Mouse (Mus musculus): ENCODE measurements around the gene Flt3l. TPM values are rescaled to one million over a fixed set of nuclear protein-coding genes. Genes with fewer than 3 reads are reported as not detected.

Gene Flt3l
- 10 to 100 TPM; 38.8 to 44.7 TPM for total RNA-seq (2023)

DNA sequence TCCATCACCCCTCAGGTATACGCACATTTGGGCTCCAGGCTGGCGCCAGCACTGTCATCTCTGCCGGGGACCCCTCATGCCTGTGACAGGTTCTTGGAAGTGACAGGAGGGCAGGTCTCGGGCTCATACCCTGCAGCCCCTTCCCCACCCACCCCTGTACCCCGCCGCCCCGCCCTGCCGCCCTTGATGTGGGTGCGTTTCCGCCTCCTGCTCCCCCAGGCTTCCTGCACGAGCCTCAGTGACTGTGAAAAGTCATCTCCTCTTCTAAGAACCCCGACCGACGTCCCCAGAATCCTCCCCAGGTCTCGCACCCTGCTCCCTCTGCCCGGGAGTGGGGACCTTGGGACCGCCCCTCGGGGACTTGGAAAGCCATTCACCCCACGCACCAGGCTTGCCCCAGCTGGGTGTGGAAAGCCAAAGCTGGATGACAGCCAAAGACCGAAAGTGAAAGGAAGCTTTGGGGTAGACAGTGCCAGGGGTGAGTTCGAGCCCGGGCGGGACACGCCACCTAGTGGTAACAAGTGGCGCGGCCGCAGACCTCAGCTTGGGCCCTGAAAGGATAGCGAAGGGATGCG, at the start of gene Flt3l, which contains the start of gene Gm45713:
TSS of gene Flt3l (minus strand) at position 440 of the 575 bp plus-strand sequence.
TSS of gene Gm45713 (minus strand) at position 239 of the 575 bp plus-strand sequence.

DNA sequence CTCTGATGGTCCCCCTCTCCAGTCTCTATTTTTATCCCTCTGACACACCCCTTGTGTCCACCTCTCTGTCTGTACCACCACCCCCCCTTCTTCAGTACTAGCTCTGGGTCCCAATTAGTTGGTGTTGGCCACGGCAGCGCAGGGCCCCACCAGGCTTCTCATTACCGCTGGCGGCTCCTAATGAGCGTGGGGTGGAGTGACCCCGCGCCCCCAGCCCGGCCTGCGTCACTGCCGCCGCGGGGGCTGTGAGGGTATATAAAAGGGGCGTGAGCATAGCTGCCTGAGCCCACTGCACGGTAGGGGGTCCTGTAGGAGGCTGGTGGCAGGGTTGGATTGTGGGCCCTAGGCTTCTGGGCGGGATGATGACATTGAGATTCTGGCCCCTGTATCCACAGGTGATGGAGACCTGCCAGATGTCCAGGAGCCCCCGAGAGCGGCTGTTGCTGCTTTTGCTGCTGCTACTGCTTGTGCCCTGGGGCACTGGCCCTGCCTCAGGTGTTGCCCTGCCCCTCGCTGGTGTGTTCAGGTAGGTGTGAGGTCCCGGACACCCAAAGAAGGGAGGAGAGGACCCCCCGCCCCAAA, 44.8 kb upstream of the Flt3l start, which contains the start of gene Pth2:
TSS of gene Pth2 (plus strand) at position 100 of the 582 bp plus-strand sequence.

GRCm38 (mm10) chr7:45179469-45179868, 43.2 kb upstream of the Flt3l start, which contains the start of gene Gfy:
Gfy (minus strand) TSS chr7:45179569.

GRCm38 (mm10) chr7:45163735-45164490, 27.7 kb upstream of the Flt3l start, which contains the start of gene Slc17a7:
Slc17a7 (plus strand) TSS chr7:45163949.

DNA sequence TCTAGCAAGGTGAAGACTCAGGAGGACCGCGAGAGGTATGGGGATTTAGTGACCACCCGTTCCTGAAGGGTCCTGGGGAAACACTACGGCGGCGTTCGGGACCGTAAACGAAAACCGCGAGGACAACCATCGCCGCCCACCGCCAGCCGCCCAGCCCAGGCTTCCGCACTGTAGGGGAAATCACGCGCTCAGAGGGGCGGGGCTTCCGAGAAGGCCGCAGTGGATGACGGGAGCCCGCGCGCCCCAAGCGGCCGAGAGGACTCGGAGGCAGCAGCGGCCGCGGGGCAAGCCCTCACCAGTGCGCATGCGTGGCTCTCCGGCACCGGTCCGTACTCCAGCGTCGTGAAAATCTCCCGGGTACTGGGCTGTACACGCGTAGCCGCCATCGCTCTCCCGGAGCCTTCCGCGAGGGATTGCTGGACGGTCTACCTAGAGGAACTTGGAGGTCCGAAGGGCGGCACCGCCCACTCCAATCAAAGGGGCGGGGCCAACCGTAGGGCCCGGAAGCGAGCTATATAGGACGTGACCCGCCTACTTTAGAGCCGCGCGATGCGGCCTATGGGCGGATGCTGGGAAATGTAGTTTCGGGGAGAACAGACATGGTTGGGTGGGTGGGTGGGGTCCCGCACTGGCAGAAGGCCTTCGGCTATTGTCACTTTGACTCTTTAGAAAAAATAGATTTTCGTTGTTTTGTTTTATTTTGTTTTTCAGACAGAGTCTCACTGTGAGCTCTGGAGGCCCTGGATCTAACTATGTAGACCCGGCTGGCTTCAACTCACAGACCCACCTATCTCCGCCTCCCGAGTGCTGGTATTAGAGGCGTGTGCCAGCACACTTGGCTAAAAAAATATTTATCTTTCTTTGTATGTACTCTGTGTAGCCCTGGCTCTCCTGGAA, 18.1 kb upstream of the Flt3l start, which contains the start of the genes Pih1d1 and Aldh16a1:
TSS of gene Pih1d1 (plus strand) at position 208 of the 897 bp plus-strand sequence.
TSS of gene Aldh16a1 (minus strand) at position 489 of the 897 bp plus-strand sequence.

DNA sequence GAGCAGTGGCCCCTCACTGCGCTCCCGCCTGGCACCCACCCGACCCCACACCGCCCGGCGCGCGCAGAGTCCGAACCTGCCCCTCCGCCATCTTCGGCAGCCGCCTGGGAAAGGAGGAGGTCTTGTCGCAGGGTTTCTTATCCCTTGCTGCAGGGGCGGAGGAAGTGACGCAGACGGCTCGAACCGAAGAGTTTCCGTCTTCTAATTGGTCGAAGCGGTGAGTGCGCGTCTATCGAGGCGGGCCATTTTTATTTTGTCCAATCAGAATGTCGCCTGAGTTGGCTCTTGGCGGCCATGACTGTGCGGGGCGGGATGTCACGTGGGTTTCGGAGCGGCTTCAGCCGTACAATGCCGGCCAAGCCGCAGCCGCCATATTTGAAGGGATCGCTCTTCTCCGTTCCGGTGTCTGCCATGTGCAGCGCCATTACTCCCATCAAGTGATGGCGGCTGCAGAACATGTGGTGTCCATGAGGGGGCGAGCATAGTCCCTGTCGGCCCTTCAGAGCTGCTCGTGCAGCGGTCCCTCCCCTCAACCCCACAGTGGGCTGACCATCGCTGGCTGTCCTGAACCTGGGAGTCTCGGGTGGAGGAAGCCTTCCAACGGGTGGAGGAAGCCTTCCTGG, 7.5 kb downstream of the Flt3l start, which contains the start of gene Rpl13a:
TSS of gene Rpl13a (minus strand) at position 138 of the 623 bp plus-strand sequence.

GRCm38 (mm10) chr7:45124224-45125143, 11.7 kb downstream of the Flt3l start, which contains the start of gene Rps11:
Rps11 (minus strand) TSS chr7:45124439.

GRCm38 (mm10) chr7:45103652-45104180, 32.5 kb downstream of the Flt3l start, which contains the start of gene Fcgrt:
Fcgrt (minus strand) TSS chr7:45103851.

DNA sequence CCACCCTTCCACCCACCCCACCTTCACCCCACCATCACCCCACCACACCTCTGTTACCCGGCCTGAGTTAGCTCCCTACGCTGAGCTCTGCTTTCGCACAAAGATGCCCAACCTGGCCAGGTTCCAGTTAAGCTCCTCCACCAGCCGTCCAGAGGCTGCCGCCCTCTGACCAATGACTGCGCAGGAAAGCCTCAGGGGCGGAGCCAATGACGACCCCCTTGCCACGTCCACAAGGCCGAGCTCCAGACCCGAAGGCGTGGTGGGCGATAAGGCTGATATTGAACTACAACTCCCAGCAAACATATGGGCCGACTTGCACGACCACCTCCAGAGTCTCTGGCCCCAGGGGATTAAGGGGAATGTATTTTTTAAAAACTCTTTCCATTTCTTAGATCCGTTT, 44.2 kb downstream of the Flt3l start, which contains the start of gene Rcn3:
TSS of gene Rcn3 (minus strand) at position 174 of the 400 bp plus-strand sequence.

Other genes with a start within 250 kb of the Flt3l start
- 10 to 100 TPM; 51.0 to 54.3 TPM for gene Med25, start 243.7 kb downstream of the Flt3l start, total RNA-seq (2023)
- 10 to 100 TPM in 1 of 2 experiments, 1 to 10 TPM in 1; 8.5 to 13.7 TPM for gene Fuz, start 240.4 kb downstream of the Flt3l start, total RNA-seq (2023)
- gene Ap2a1, start 206.9 kb downstream of the Flt3l start, total RNA-seq (2023) = 10 to 100 TPM; 65.0 to 66.5 TPM
- gene Tsks, start 193.2 kb downstream of the Flt3l start, total RNA-seq (2023) = not detected
- gene Cpt1c, start 161.6 kb downstream of the Flt3l start, total RNA-seq (2023) = 1 to 10 TPM in 1 of 2 experiments, under 1 TPM in 1; 0.63 to 2.0 TPM
- 10 to 100 TPM; 73.2 to 92.6 TPM for gene Prmt1, start 149.9 kb downstream of the Flt3l start, total RNA-seq (2023)
- 100 to 1,000 TPM in 1 of 2 experiments, 10 to 100 TPM in 1; 99.4 to 105 TPM for gene Irf3, start 138.8 kb downstream of the Flt3l start, total RNA-seq (2023)
- gene Bcl2l12, start 137.7 kb downstream of the Flt3l start, total RNA-seq (2023) = 10 to 100 TPM; 12.7 to 21.1 TPM
- gene Scaf1, start 120.1 kb downstream of the Flt3l start, total RNA-seq (2023) = 10 to 100 TPM; 79.7 to 88.3 TPM
- gene Rras, start 118.5 kb downstream of the Flt3l start, total RNA-seq (2023) = 100 to 1,000 TPM; 157 to 168 TPM
- gene Prr12, start 83.6 kb downstream of the Flt3l start, total RNA-seq (2023) = 10 to 100 TPM; 36.6 to 38.5 TPM
- 10 to 100 TPM; 43.8 to 49.1 TPM for gene Nosip, start 74.0 kb downstream of the Flt3l start, total RNA-seq (2023)
- gene Prrg2, start 73.8 kb downstream of the Flt3l start, total RNA-seq (2023) = 10 to 100 TPM; 14.4 to 16.2 TPM
- 1 to 10 TPM; 3.8 to 4.9 TPM for gene Rcn3, start 44.2 kb downstream of the Flt3l start, total RNA-seq (2023)
- gene Fcgrt, start 32.6 kb downstream of the Flt3l start, total RNA-seq (2023) = 100 to 1,000 TPM; 134 to 157 TPM
- gene Rps11, start 12.0 kb downstream of the Flt3l start, total RNA-seq (2023) = 1,000 to 10,000 TPM; 2,292 to 2,480 TPM
- gene Rpl13a, start 7.7 kb downstream of the Flt3l start, total RNA-seq (2023) = 1,000 to 10,000 TPM; 1,720 to 2,206 TPM
- gene Gm45713, start 201 bp downstream of the Flt3l start, total RNA-seq (2023) = not detected
- 10 to 100 TPM; 40.7 to 42.0 TPM for gene Pih1d1, start 17.9 kb upstream of the Flt3l start, total RNA-seq (2023)
- 100 to 1,000 TPM; 133 to 144 TPM for gene Aldh16a1, start 18.2 kb upstream of the Flt3l start, total RNA-seq (2023)
- gene Slc17a7, start 27.5 kb upstream of the Flt3l start, total RNA-seq (2023) = not detected
- gene Gfy, start 43.1 kb upstream of the Flt3l start, total RNA-seq (2023) = not detected
- gene Pth2, start 44.6 kb upstream of the Flt3l start, total RNA-seq (2023) = not detected
- gene Ccdc155, start 68.5 kb upstream of the Flt3l start, total RNA-seq (2023) = not detected
- 1 to 10 TPM in 1 of 2 experiments, under 1 TPM in 1; 0.71 to 1.8 TPM for gene Dkkl1, start 75.7 kb upstream of the Flt3l start, total RNA-seq (2023)
- 1 to 10 TPM in 1 of 2 experiments, under 1 TPM in 1; 0.46 to 3.1 TPM for gene Tead2, start 79.3 kb upstream of the Flt3l start, total RNA-seq (2023)
- 100 to 1,000 TPM; 153 to 162 TPM for gene Cd37, start 102.7 kb upstream of the Flt3l start, total RNA-seq (2023)
- not detected for gene Slc6a16, start 104.7 kb upstream of the Flt3l start, total RNA-seq (2023)
- under 1 TPM in 1 of 2 experiments, not detected in 1; 0.27 TPM for gene Slc6a21, start 141.1 kb upstream of the Flt3l start, total RNA-seq (2023)
- 10 to 100 TPM; 13.8 to 14.3 TPM for gene Trpm4, start 197.3 kb upstream of the Flt3l start, total RNA-seq (2023)
- not detected for gene Hrc, start 198.9 kb upstream of the Flt3l start, total RNA-seq (2023)
- gene Ppfia3, start 230.6 kb upstream of the Flt3l start, total RNA-seq (2023) = under 1 TPM; 0.18 to 0.67 TPM
- gene Lin7b, start 234.2 kb upstream of the Flt3l start, total RNA-seq (2023) = not detected

Data from monocyte, adult 59 days (primary cell).